Mouse (Mus musculus) activated CD4-positive, CD25-positive, alpha-beta regulatory T cell, adult 9 weeks (primary cell): Measurements from ENCODE around the gene Foxb2. TPM values are rescaled to one million over a fixed set of nuclear protein-coding genes. Genes with fewer than 3 reads are reported as not detected.

Experiments
- polyA plus RNA-seq: library from polyadenylated mRNA; unstranded; fragments of 100-300 nt; shearing (Covaris generic); gene quantifications from one replicate; pipeline ENCODE4 v1.2.1, GENCODE M21; 2017

Foxb2 gene
- polyA plus RNA-seq: not detected

GRCm38 (mm10) chr19:16873221-16873861 is at the start of gene Foxb2:
Gene Foxb2, minus strand, starts transcription at chr19:16873805.

Other genes with a start within 250 kb of the Foxb2 start
- gene Vps13a, start 92.9 kb downstream of the Foxb2 start, polyA plus RNA-seq: 58.0 TPM
- 0.02 TPM for gene Prune2, start 82.3 kb upstream of the Foxb2 start, polyA plus RNA-seq